ENCODE assay signal across 8 mouse cellular contexts in the genomic region with DNA sequence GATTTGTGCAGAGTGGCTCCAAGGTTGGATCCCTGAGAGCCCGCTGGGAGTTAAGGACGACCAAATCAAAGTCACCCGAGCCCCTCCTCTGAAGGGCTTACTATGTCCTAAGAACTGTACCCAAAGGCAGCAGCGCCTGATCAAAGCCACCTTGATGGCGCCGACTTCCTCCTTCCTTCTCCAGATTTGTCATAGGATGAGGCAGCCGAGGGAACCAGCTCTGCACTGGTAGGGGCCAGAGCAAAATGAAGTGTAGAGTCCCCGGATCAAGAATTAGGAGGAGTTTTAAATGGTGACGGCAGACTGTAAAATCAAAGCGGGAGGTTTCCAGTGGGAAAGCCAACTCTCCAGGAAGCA. TPM values are rescaled to one million over a fixed set of nuclear protein-coding genes. Genes with fewer than 3 reads are reported as not detected.
DNase-seq lines count a peak whose midpoint lies in the region; ATAC-seq and TF ChIP-seq lines count a peak whose summit lies in the region.

No protein-coding gene starts in this region.

- no peaks in the 10 kb centered on the region for H3K36me3 ChIP-seq in heart, embryonic 11.5 days (ENCODE audit: control insufficient read depth, insufficient read depth, low read length)
- H3K36me3 ChIP-seq in testis, adult 2 months (ENCODE audit: control insufficient read depth, insufficient read depth, low read length) = no peaks in the 10 kb centered on the region
- no peaks in the 10 kb centered on the region for H3K36me3 ChIP-seq in limb, embryonic 14.5 days (ENCODE audit: control insufficient read depth, insufficient read depth, low read length)

- H3K4me3 ChIP-seq in heart, embryonic 11.5 days (ENCODE audit: low read depth, low read length) = peak overlapping the region; percentile 29
- H3K4me3 ChIP-seq in testis, adult 2 months (ENCODE audit: control insufficient read depth, low read depth, low read length) = peak overlapping the region; percentile 37
- H3K4me3 ChIP-seq in limb, embryonic 14.5 days (replicated peaks; ENCODE audit: low read length) = peak overlapping the region; percentile 28

- TF ChIP-seq POLR2A in testis, adult 2 months (IDR thresholded peaks at IDR 0.05; ENCODE audit: control insufficient read depth, low read depth, low read length) = no peak
- TF ChIP-seq POLR2A in limb, embryonic 14.5 days (IDR thresholded peaks at IDR 0.05; ENCODE audit: borderline replicate concordance, extremely low read depth, insufficient read depth, insufficient read length) = no peak

- 17% methylated on average over 10 of the region's 10 CpGs for WGBS in heart, embryonic 11.5 days (ENCODE audit: insufficient replicate concordance)
- 13% methylated on average over 10 of the region's 10 CpGs for WGBS in limb, embryonic 14.5 days

- H3K9ac ChIP-seq in heart, embryonic 11.5 days (ENCODE audit: low read depth, low read length) = peak overlapping the region; percentile 44
- peak overlapping the region; percentile 40 for H3K9ac ChIP-seq in limb, embryonic 14.5 days (ENCODE audit: low read depth, low read length, severe bottlenecking)

- peaks cover 8% of the 10 kb centered on the region; the same call in 1 of the 2 replicates for H3K4me1 ChIP-seq in heart, embryonic 11.5 days (ENCODE audit: control insufficient read depth, insufficient read depth, low read length)
- peaks cover 14% of the 10 kb centered on the region for H3K4me1 ChIP-seq in testis, adult 2 months (ENCODE audit: control insufficient read depth, insufficient read depth, low read length)
- H3K4me1 ChIP-seq in limb, embryonic 14.5 days (ENCODE audit: control insufficient read depth, insufficient read depth, low read length) = peaks cover 11% of the 10 kb centered on the region

- H3K27ac ChIP-seq in heart, embryonic 11.5 days (ENCODE audit: low read depth, low read length) = 0 out of 2 replicates have a peak overlapping the region, but pooled peaks have one; percentile 19
- H3K27ac ChIP-seq in testis, adult 2 months (ENCODE audit: control insufficient read depth, insufficient read depth, low read depth, low read length) = no peak overlapping the region
- no peak overlapping the region for H3K27ac ChIP-seq in limb, embryonic 14.5 days (replicated peaks; ENCODE audit: low read depth, low read length)

- intact Hi-C loops in heart, postnatal 14 days (cut with DNase I) = no loop called here

- TF ChIP-seq CTCF in testis, adult 2 months (IDR thresholded peaks at IDR 0.05; ENCODE audit: control insufficient read depth, insufficient read depth, insufficient replicate concordance, low read depth, low read length) = no peak

- H3K27me3 ChIP-seq in heart, embryonic 11.5 days (ENCODE audit: control insufficient read depth, insufficient read depth, low read length) = 0 out of 2 replicates have a peak, but pooled peaks cover 2% of the 10 kb centered on the region
- H3K27me3 ChIP-seq in testis, adult 2 months (ENCODE audit: control insufficient read depth, insufficient read depth, low read length) = no peaks in the 10 kb centered on the region
- no peaks in the 10 kb centered on the region for H3K27me3 ChIP-seq in limb, embryonic 14.5 days (ENCODE audit: control insufficient read depth, insufficient read depth, low read length)

- no peak for DNase-seq in heart, postnatal 14 days
- DNase-seq in testis, postnatal 14 days (ENCODE audit: low spot score) = no peak
- DNase-seq in limb, embryonic 14.5 days (ENCODE audit: low spot score) = peak; percentile 6
- no peak for DNase-seq in frontal cortex, adult 2 months (ENCODE audit: extremely low spot score in 1 of 2, low spot score in 1 of 2)
- DNase-seq in left cerebral cortex, adult 8-10 months (ENCODE audit: low spot score in 2 of 2) = no peak
- no peak for DNase-seq in frontal cortex, postnatal 36 days (ENCODE audit: low spot score in 2 of 2)

- peak overlapping the region; percentile 59 for H3K4me2 ChIP-seq in heart, embryonic 11.5 days
- H3K4me2 ChIP-seq in limb, embryonic 14.5 days (replicated peaks; ENCODE audit: low read depth, low read length, severe bottlenecking) = peak overlapping the region; percentile 52

- 0 out of 2 replicates have a peak, but pooled peaks cover 3% of the 10 kb centered on the region for H3K9me3 ChIP-seq in heart, embryonic 11.5 days (replicated peaks; ENCODE audit: control insufficient read depth, low read length)
- peaks cover 2% of the 10 kb centered on the region; the same call in 1 of the 2 replicates for H3K9me3 ChIP-seq in limb, embryonic 14.5 days (ENCODE audit: control insufficient read depth, low read length)

- no peak for ATAC-seq in heart, embryonic 11.5 days (replicated peaks; ENCODE audit: insufficient number of reproducible peaks, low FRiP score, low TSS enrichment)
- no peak for ATAC-seq in limb, embryonic 14.5 days (ENCODE audit: low FRiP score, low read depth)

RNA-seq across cellular contexts. Expression of gene Sox13, which starts 10.6 kb away (rescaled TPM):
- 3.3 and 3.7 TPM in 2 replicates for polyA plus RNA-seq in heart, embryonic 11.5 days (2014; fragmentation: Nextera tagmentation; extraction: Ambion mirVana)
- total RNA-seq in heart, postnatal 14 days (2021) = 10 to 100 TPM; 22.3 to 23.9 TPM
- polyA plus RNA-seq in testis, adult 2 months (2012; rRNA removed) = 5.7 and 5.9 TPM in 2 replicates
- 22.9 and 28.5 TPM in 2 replicates for polyA plus RNA-seq in limb, embryonic 14.5 days (2012; rRNA removed)
- 4.7 and 5.8 TPM in 2 replicates for polyA plus RNA-seq in limb, embryonic 14.5 days (2014; fragmentation: Nextera tagmentation; extraction: Ambion mirVana)
- 18.1 and 19.6 TPM in 2 replicates for polyA plus RNA-seq in frontal cortex, adult 2 months (2012; rRNA removed)
- total RNA-seq in left cerebral cortex, adult 8-10 months (2022) = 10 to 100 TPM in 3 of 4 experiments, 1 to 10 TPM in 1; 8.0 to 12.5 (median 11.4) TPM
